Mouse (Mus musculus) CH12.LX (cell line): ENCODE data around the gene Atp10a. TPM values are rescaled to one million over a fixed set of nuclear protein-coding genes. Genes with fewer than 3 reads are reported as not detected.

Experiments
- DNase-seq: peaks from one replicate; pipeline ENCODE4 v3.0.0-alpha.2; 2013; ENCODE audit errors: extremely low read depth
- H3K27ac ChIP-seq: 2 replicates; pipeline ENCODE4 v1.5.1; 2012; ENCODE audit warnings: low read depth, mild to moderate bottlenecking, control low read depth, moderate library complexity; ENCODE audit not compliant: insufficient read depth
- H3K27me3 ChIP-seq: replicated peaks from 2 replicates; pipeline ENCODE3; 2012; ENCODE audit warnings: inconsistent platforms
- H3K36me3 ChIP-seq, 2 experiments: replicated peaks in 1 of 2; 2 replicates each; pipeline versions ENCODE3 to v1.6.1; 2012; ENCODE audit warnings: inconsistent platforms in 1 of 2, low read length in 1 of 2, mild to moderate bottlenecking in 1 of 2, mixed read lengths in 1 of 2, moderate library complexity in 1 of 2; ENCODE audit not compliant: control insufficient read depth in 1 of 2, insufficient read depth in 1 of 2
- H3K4me1 ChIP-seq, 2 experiments: 2 replicates each; pipeline ENCODE4 v1.6.1; 2012; ENCODE audit warnings: inconsistent platforms in 1 of 2, moderate library complexity in 1 of 2; ENCODE audit not compliant: insufficient read depth in 2 of 2, control insufficient read depth in 1 of 2
- H3K4me2 ChIP-seq: 2 replicates; pipeline ENCODE4 v1.6.1; 2012; ENCODE audit warnings: low read depth, mild to moderate bottlenecking, control low read depth; ENCODE audit not compliant: poor library complexity, insufficient read depth, severe bottlenecking
- H3K4me3 ChIP-seq, 3 experiments: fragments of 150-350 bp in 1 of 3; sonication (generic) in 1 of 3; replicated peaks in 1 of 3; 2 replicates each; pipeline versions ENCODE3 to v1.5.1; 2011 to 2012; ENCODE audit warnings: low read depth in 2 of 3, low read length in 2 of 3, mild to moderate bottlenecking in 2 of 3, moderate library complexity in 2 of 3, control low read depth in 1 of 3, improper control_type of control experiment in 1 of 3, inconsistent platforms in 1 of 3, mixed read lengths in 1 of 3; ENCODE audit not compliant: poor library complexity in 1 of 3
- H3K79me2 ChIP-seq: replicated peaks from 2 replicates; pipeline ENCODE4 v1.6.1; 2012; ENCODE audit warnings: mild to moderate bottlenecking, moderate library complexity; ENCODE audit not compliant: control insufficient read depth, poor library complexity, insufficient read depth, severe bottlenecking; ENCODE audit errors: extremely low read depth
- H3K9ac ChIP-seq: 2 replicates; pipeline ENCODE4 v1.6.1; 2012; ENCODE audit warnings: low read depth, mild to moderate bottlenecking, control low read depth, moderate library complexity; ENCODE audit not compliant: insufficient read depth
- H3K9me3 ChIP-seq: replicated peaks from 2 replicates; pipeline ENCODE3; 2012; ENCODE audit warnings: low read length, inconsistent platforms, mixed read lengths
- CHD2 ChIP-seq: IDR thresholded peaks from 2 replicates; pipeline ENCODE4 v1.6.1; 2011; ENCODE audit warnings: low read length, improper control_type of control experiment
- CTCF ChIP-seq, 2 experiments: IDR thresholded peaks in 1 of 2; conservative IDR thresholded peaks in 1 of 2; 2 replicates each; pipeline ENCODE4 v1.5.1; 2011 to 2012; ENCODE audit warnings: low read depth in 2 of 2, low read length in 2 of 2, improper control_type of control experiment in 1 of 2, inconsistent platforms in 1 of 2, mild to moderate bottlenecking in 1 of 2, moderate library complexity in 1 of 2
- E2F4 ChIP-seq: IDR thresholded peaks from 2 replicates; pipeline ENCODE4 v1.6.1; 2011; ENCODE audit warnings: low read depth, low read length, improper control_type of control experiment; ENCODE audit not compliant: insufficient replicate concordance
- EP300 ChIP-seq: IDR thresholded peaks from 2 replicates; pipeline ENCODE4 v1.6.1; 2011; ENCODE audit warnings: low read length, improper control_type of control experiment
- ETS1 ChIP-seq: conservative IDR thresholded peaks from 2 replicates; pipeline ENCODE4 v1.6.1; 2012; ENCODE audit warnings: low read depth, mild to moderate bottlenecking, inconsistent platforms, low read length, improper control_type of control experiment, moderate library complexity
- HCFC1 ChIP-seq: IDR thresholded peaks from 2 replicates; pipeline ENCODE4 v1.6.1; 2012; ENCODE audit warnings: low read depth, mild to moderate bottlenecking, inconsistent platforms, low read length, improper control_type of control experiment
- IRF4 ChIP-seq: IDR thresholded peaks from 2 replicates; pipeline ENCODE4 v1.6.1; 2014; ENCODE audit warnings: low read depth, mild to moderate bottlenecking, inconsistent platforms, low read length, improper control_type of control experiment
- JUN ChIP-seq: IDR thresholded peaks from 2 replicates; pipeline ENCODE4 v1.6.1; 2011; ENCODE audit warnings: low read depth, mild to moderate bottlenecking, low read length, improper control_type of control experiment, moderate library complexity; ENCODE audit not compliant: insufficient read depth
- JUND ChIP-seq: conservative IDR thresholded peaks from 2 replicates; pipeline ENCODE4 v1.6.1; 2011; ENCODE audit warnings: low read depth, low read length, improper control_type of control experiment
- MAFK ChIP-seq: IDR thresholded peaks from 2 replicates; pipeline ENCODE4 v1.6.1; 2011; ENCODE audit warnings: low read length, improper control_type of control experiment; ENCODE audit not compliant: insufficient replicate concordance
- MAX ChIP-seq: IDR thresholded peaks from 2 replicates; pipeline ENCODE4 v1.6.1; 2011; ENCODE audit warnings: low read length, improper control_type of control experiment
- MEF2A ChIP-seq: IDR thresholded peaks from 2 replicates; pipeline ENCODE4 v1.6.1; 2014; ENCODE audit warnings: low read depth, mild to moderate bottlenecking, inconsistent platforms, low read length, improper control_type of control experiment, borderline replicate concordance
- PAX5 ChIP-seq: IDR thresholded peaks from 2 replicates; pipeline ENCODE4 v1.6.1; 2012; ENCODE audit warnings: low read length, inconsistent platforms, mixed read lengths
- POLR2AphosphoS2 ChIP-seq: IDR thresholded peaks from 2 replicates; pipeline ENCODE4 v1.6.1; 2011; ENCODE audit warnings: low read depth, low read length, improper control_type of control experiment
- RAD21 ChIP-seq: IDR thresholded peaks from 2 replicates; pipeline ENCODE4 v1.6.1; 2011; ENCODE audit warnings: low read depth, mild to moderate bottlenecking, low read length, improper control_type of control experiment, moderate library complexity
- SIN3A ChIP-seq: IDR thresholded peaks from 2 replicates; pipeline ENCODE4 v1.6.1; 2012; ENCODE audit warnings: low read length, improper control_type of control experiment, inconsistent platforms
- SMC3 ChIP-seq: IDR thresholded peaks from 2 replicates; pipeline ENCODE4 v1.6.1; 2011; ENCODE audit warnings: low read depth, low read length, improper control_type of control experiment
- TCF12 ChIP-seq: IDR thresholded peaks from 2 replicates; pipeline ENCODE4 v1.6.1; 2014; ENCODE audit warnings: low read depth, mild to moderate bottlenecking, inconsistent platforms, low read length, improper control_type of control experiment
- UBTF ChIP-seq: IDR thresholded peaks from 2 replicates; pipeline ENCODE4 v1.6.1; 2012; ENCODE audit warnings: low read depth, mild to moderate bottlenecking, inconsistent platforms, low read length, improper control_type of control experiment, moderate library complexity
- USF2 ChIP-seq: conservative IDR thresholded peaks from 2 replicates; pipeline ENCODE4 v1.6.1; 2011; ENCODE audit warnings: low read depth, low read length, improper control_type of control experiment
- ZNF384 ChIP-seq: IDR thresholded peaks from 2 replicates; pipeline ENCODE4 v1.6.1; 2012; ENCODE audit warnings: low read depth, low read length, improper control_type of control experiment, inconsistent platforms
- dilution Hi-C: fragments of 300-500 bp; cut with MboI; formaldehyde crosslinking; loops from 2 replicates; pipeline ENCODE4 v1.14.3; 2020; ENCODE audit warnings: low sequenced_read_pairs; ENCODE audit not compliant: extremely low pct_unique_long_range_greater_than_20kb, extremely low pct_ligation_motif_present
- in situ Hi-C: fragments of 300-500 bp; cut with MboI; formaldehyde crosslinking; loops from 3 replicates; pipeline ENCODE4 v1.14.3; 2019; ENCODE audit warnings: low sequenced_read_pairs, low pct_ligation_motif_present, low pct_unique_long_range_greater_than_20kb, mixed read lengths
- polyA plus RNA-seq: library from polyadenylated mRNA; unstranded; fragments of >175 nt; gene quantifications from 2 replicates; pipeline ENCODE4 v1.2.1, GENCODE M21; 2012; ENCODE audit warnings: low read depth; ENCODE audit not compliant: insufficient read length
- total RNA-seq, 2 experiments: library from RNA; depleted of rRNA; stranded (reverse); fragments of 300-350 nt in 1 of 2; fragments of >200 nt in 1 of 2; gene quantifications; 2 replicates each; pipeline ENCODE4 v1.2.3; 2012 to 2014

Gene Atp10a
- total and polyA plus RNA-seq, 3 experiments = not detected

DNA sequence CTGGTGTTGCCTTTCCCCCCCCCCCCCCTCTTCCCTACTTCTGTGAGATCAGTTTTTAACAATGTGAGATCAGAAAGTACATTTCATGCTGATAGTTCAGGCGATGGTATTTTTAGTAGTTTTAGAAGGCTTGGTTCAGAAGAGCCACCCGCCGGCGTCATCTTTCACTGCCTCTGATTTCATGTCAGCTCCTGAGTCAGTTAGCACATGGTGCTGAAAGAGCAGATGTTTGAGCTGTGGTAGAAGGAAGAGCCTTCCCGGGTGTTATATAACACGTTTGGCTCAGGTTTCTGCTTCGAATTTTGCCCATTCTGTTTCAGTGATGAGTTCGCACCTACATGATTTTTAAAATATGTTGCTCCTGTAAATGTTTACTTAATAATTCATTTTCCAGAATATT is 74.2 kb downstream of the Atp10a start:
- no peak for TF ChIP-seq ETS1
- no peak for TF ChIP-seq E2F4
- TF ChIP-seq POLR2AphosphoS2 = no peak
- no peak for TF ChIP-seq JUN
- no peak for TF ChIP-seq ZNF384
- TF ChIP-seq SIN3A = no peak
- TF ChIP-seq TCF12 = no peak
- no peak for TF ChIP-seq HCFC1
- TF ChIP-seq IRF4 = no peak
- no peak for TF ChIP-seq MAX
- no peak for TF ChIP-seq JUND
- no peak for TF ChIP-seq MAFK
- no peak for TF ChIP-seq CHD2
- no peak for TF ChIP-seq EP300
- Histone ChIP-seq H3K36me3 (no peaks in the 10 kb centered on the region), H3K9me3 (peaks cover 71% of the 10 kb centered on the region), H3K4me3 (no peak overlapping the region), H3K79me2 (no peaks in the 10 kb centered on the region), H3K27ac (no peak overlapping the region), H3K9ac (no peak overlapping the region), H3K27me3 (no peaks in the 10 kb centered on the region), H3K4me1 (no peaks in the 10 kb centered on the region), H3K4me2 (no peak overlapping the region)
- dilution Hi-C loops = no loop called here
- in situ Hi-C loops = no loop called here
- DNase-seq = no peak

DNA sequence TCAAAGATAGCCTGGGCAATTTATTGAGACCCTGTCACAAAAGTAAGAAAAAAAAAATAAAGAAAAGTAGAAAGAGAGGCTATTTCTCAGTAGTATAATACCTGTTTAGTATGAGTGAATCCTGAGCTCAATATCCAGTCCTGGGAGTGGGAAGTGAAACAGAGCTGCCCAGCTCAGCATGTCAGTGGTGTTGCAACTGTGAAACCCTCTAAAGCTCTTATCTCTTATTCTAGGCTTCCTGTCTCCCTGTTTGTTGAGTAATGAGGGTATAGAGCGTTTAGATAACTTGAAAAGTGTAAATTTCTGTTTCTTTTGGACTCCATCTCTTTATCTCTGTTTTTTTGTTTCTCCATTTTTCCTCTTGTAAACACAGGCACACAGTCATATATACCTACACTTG is 74.9 kb downstream of the Atp10a start:
- H3K4me3 ChIP-seq = no peak overlapping the region
- H3K27ac ChIP-seq = no peak overlapping the region

More for the DNA sequence above, 74.9 kb downstream of the Atp10a start:
- H3K79me2 ChIP-seq = no peaks in the 10 kb centered on the region
- H3K9me3 ChIP-seq = peaks cover 70% of the 10 kb centered on the region
- no peaks in the 10 kb centered on the region for H3K27me3 ChIP-seq
- no peaks in the 10 kb centered on the region for H3K36me3 ChIP-seq
- no peak for DNase-seq
- no peaks in the 10 kb centered on the region for H3K4me1 ChIP-seq
- dilution Hi-C loops = no loop called here
- no peak overlapping the region for H3K9ac ChIP-seq
- TF ChIP-seq UBTF = no peak
- TF ChIP-seq CTCF (conservative IDR thresholded peaks at IDR 0.05 in 1 of 2, IDR thresholded peaks at IDR 0.05 in 1 of 2; ENCODE audit: low read depth in 2 of 2, low read length in 2 of 2) = no peak
- TF ChIP-seq USF2 = no peak
- no peak for TF ChIP-seq MAX
- TF ChIP-seq RAD21 = no peak
- no peak for TF ChIP-seq JUND
- no peak for TF ChIP-seq MEF2A
- TF ChIP-seq SMC3 = no peak
- TF ChIP-seq PAX5 = no peak
- TF ChIP-seq, all 38 proteins: peak for 0
- in situ Hi-C loops = no loop called here
- H3K4me2 ChIP-seq = no peak overlapping the region
